Mouse (Mus musculus): Measurements from ENCODE around the gene Ranbp10. TPM values are rescaled to one million over a fixed set of nuclear protein-coding genes. Genes with fewer than 3 reads are reported as not detected.

The Ranbp10 gene
- polyA plus RNA-seq, 1 experiment from 2014 or later = 14.6 TPM

GRCm38 (mm10) chr8:105771398-105772175, 55.6 kb downstream of the Ranbp10 start:
- no peak overlapping the region for H3K27ac ChIP-seq
- 92% methylated on average over 12 of the region's 12 CpGs for WGBS
- no peak overlapping the region for H3K9ac ChIP-seq
- no peak overlapping the region for H3K4me3 ChIP-seq (replicated peaks)
- peaks cover 79% of the 10 kb centered on the region for H3K36me3 ChIP-seq (replicated peaks)
- no peaks in the 10 kb centered on the region for H3K9me3 ChIP-seq
- no peak overlapping the region for H3K4me2 ChIP-seq
- no peak for ATAC-seq (ENCODE audit: low FRiP score)
- H3K4me1 ChIP-seq = no peaks in the 10 kb centered on the region
- H3K27me3 ChIP-seq = no peaks in the 10 kb centered on the region

GRCm38 (mm10) chr8:105770609-105771008, 56.5 kb downstream of the Ranbp10 start:
- Histone ChIP-seq H3K27me3 (no peaks in the 10 kb centered on the region), H3K4me3 (replicated peaks) (no peak overlapping the region), H3K9me3 (no peaks in the 10 kb centered on the region), H3K27ac (no peak overlapping the region), H3K9ac (no peak overlapping the region), H3K4me1 (no peaks in the 10 kb centered on the region), H3K4me2 (no peak overlapping the region), H3K36me3 (replicated peaks) (peaks cover 69% of the 10 kb centered on the region)
- WGBS = 76% methylated on average over 1 of the region's 1 CpGs
- ATAC-seq (ENCODE audit: low FRiP score) = no peak

GRCm38 (mm10) chr8:105768485-105769257, 58.5 kb downstream of the Ranbp10 start:
- no peaks in the 10 kb centered on the region for H3K27me3 ChIP-seq

GRCm38 (mm10) chr8:105758277-105759108, 68.7 kb downstream of the Ranbp10 start, which contains the start of gene Gfod2:
Gene Gfod2 (minus strand): TSS chr8:105758664.
- 4% methylated on average over 57 of the region's 57 CpGs for WGBS
- peak; percentile 98 for ATAC-seq (ENCODE audit: low FRiP score)
- Histone ChIP-seq H3K27ac (peak within 1 kb of the TSS; percentile 91), H3K4me3 (replicated peaks) (peak within 1 kb of the TSS; percentile 95), H3K4me1 (peaks cover 6% of the 10 kb centered on the region; the same call in 1 of the 2 replicates), H3K9ac (peak within 1 kb of the TSS; percentile 95), H3K9me3 (no peaks in the 10 kb centered on the region), H3K4me2 (peak within 1 kb of the TSS; percentile 65), H3K27me3 (no peaks in the 10 kb centered on the region), H3K36me3 (replicated peaks) (no peaks in the 10 kb centered on the region)

More at GRCm38 (mm10) chr8:105768485-105769257, 58.5 kb downstream of the Ranbp10 start:
- Histone ChIP-seq H3K27ac (no peak overlapping the region), H3K36me3 (replicated peaks) (peaks cover 50% of the 10 kb centered on the region), H3K4me2 (no peak overlapping the region), H3K9ac (no peak overlapping the region), H3K4me1 (no peaks in the 10 kb centered on the region), H3K4me3 (replicated peaks) (no peak overlapping the region), H3K9me3 (no peaks in the 10 kb centered on the region)
- WGBS = 90% methylated on average over 5 of the region's 5 CpGs
- ATAC-seq (ENCODE audit: low FRiP score) = no peak

GRCm38 (mm10) chr8:105757796-105758276, 69.3 kb downstream of the Ranbp10 start:
- ATAC-seq (ENCODE audit: low FRiP score) = no peak
- Histone ChIP-seq H3K36me3 (replicated peaks) (no peaks in the 10 kb centered on the region), H3K4me3 (replicated peaks) (peak overlapping the region; percentile 95), H3K27ac (peak overlapping the region; percentile 91), H3K27me3 (no peaks in the 10 kb centered on the region), H3K4me2 (peak overlapping the region; percentile 65), H3K9ac (peak overlapping the region; percentile 95), H3K4me1 (peaks cover 6% of the 10 kb centered on the region; the same call in 1 of the 2 replicates), H3K9me3 (no peaks in the 10 kb centered on the region)
- WGBS = 2% methylated on average over 12 of the region's 12 CpGs

- Histone ChIP-seq H3K9ac (no peak overlapping the region), H3K27ac (no peak overlapping the region), H3K4me2 (no peak overlapping the region), H3K4me1 (peaks cover 27% of the 10 kb centered on the region), H3K36me3 (replicated peaks) (no peaks in the 10 kb centered on the region), H3K9me3 (no peaks in the 10 kb centered on the region), H3K4me3 (replicated peaks) (no peak overlapping the region), H3K27me3 (no peaks in the 10 kb centered on the region)
- 91% methylated on average over 2 of the region's 2 CpGs for WGBS
- no peak for ATAC-seq (ENCODE audit: low FRiP score)
Measured at GRCm38 (mm10) chr8:105754688-105755087, 72.5 kb downstream of the Ranbp10 start.

GRCm38 (mm10) chr8:105753916-105754315, 73.2 kb downstream of the Ranbp10 start:
- Histone ChIP-seq H3K36me3 (replicated peaks) (no peaks in the 10 kb centered on the region), H3K9me3 (no peaks in the 10 kb centered on the region), H3K4me1 (peaks cover 28% of the 10 kb centered on the region), H3K9ac (no peak overlapping the region), H3K27me3 (no peaks in the 10 kb centered on the region), H3K4me2 (no peak overlapping the region), H3K4me3 (replicated peaks) (no peak overlapping the region), H3K27ac (no peak overlapping the region)
- no peak for ATAC-seq (ENCODE audit: low FRiP score)
- 71% methylated on average over 2 of the region's 2 CpGs for WGBS

GRCm38 (mm10) chr8:105750606-105751005, 76.5 kb downstream of the Ranbp10 start:
- peak overlapping the region; percentile 36; the same call in 1 of the 2 replicates for H3K9ac ChIP-seq
- ATAC-seq (ENCODE audit: low FRiP score) = no peak; the same call in 1 of the 2 replicates
- H3K4me1 ChIP-seq = peaks cover 26% of the 10 kb centered on the region
- peak overlapping the region; percentile 29 for H3K4me2 ChIP-seq
- H3K27me3 ChIP-seq = no peaks in the 10 kb centered on the region
- no peak overlapping the region for H3K4me3 ChIP-seq (replicated peaks)
- no peaks in the 10 kb centered on the region for H3K9me3 ChIP-seq
- WGBS = 14% methylated on average over 11 of the region's 11 CpGs
- H3K36me3 ChIP-seq (replicated peaks) = no peaks in the 10 kb centered on the region; the same call in 1 of the 2 replicates
- H3K27ac ChIP-seq = peak overlapping the region; percentile 61; the same call in 1 of the 2 replicates

- 90% methylated on average over 4 of the region's 4 CpGs for WGBS
- no peak overlapping the region for H3K4me2 ChIP-seq
- peaks cover under 1% of the 10 kb centered on the region; the same call in 1 of the 2 replicates for H3K36me3 ChIP-seq (replicated peaks)
- ATAC-seq (ENCODE audit: low FRiP score) = no peak
- H3K27me3 ChIP-seq = no peaks in the 10 kb centered on the region
- H3K9me3 ChIP-seq = no peaks in the 10 kb centered on the region
- H3K4me1 ChIP-seq = no peaks in the 10 kb centered on the region
- H3K9ac ChIP-seq = no peak overlapping the region
- H3K4me3 ChIP-seq (replicated peaks) = no peak overlapping the region
- no peak overlapping the region for H3K27ac ChIP-seq
Measured at GRCm38 (mm10) chr8:105743301-105743700, 83.8 kb downstream of the Ranbp10 start.

- ATAC-seq (ENCODE audit: low FRiP score) = no peak
- H3K36me3 ChIP-seq (replicated peaks) = 0 out of 2 replicates have a peak, but pooled peaks cover 3% of the 10 kb centered on the region
- H3K4me3 ChIP-seq (replicated peaks) = no peak overlapping the region
- no peaks in the 10 kb centered on the region for H3K27me3 ChIP-seq
- H3K9ac ChIP-seq = no peak overlapping the region
- H3K27ac ChIP-seq = no peak overlapping the region
- no peak overlapping the region for H3K4me2 ChIP-seq
- H3K4me1 ChIP-seq = no peaks in the 10 kb centered on the region
- WGBS = 91% methylated on average over 5 of the region's 5 CpGs
- H3K9me3 ChIP-seq = no peaks in the 10 kb centered on the region
Measured at GRCm38 (mm10) chr8:105739216-105739615, 87.9 kb downstream of the Ranbp10 start.

GRCm38 (mm10) chr8:105732186-105732585, 95.0 kb downstream of the Ranbp10 start:
- no peaks in the 10 kb centered on the region for H3K27me3 ChIP-seq
- H3K9ac ChIP-seq = no peak overlapping the region
- WGBS = 94% methylated on average over 5 of the region's 5 CpGs
- no peak overlapping the region for H3K4me3 ChIP-seq (replicated peaks)
- H3K9me3 ChIP-seq = no peaks in the 10 kb centered on the region
- no peak overlapping the region for H3K27ac ChIP-seq
- H3K36me3 ChIP-seq (replicated peaks) = peaks cover 10% of the 10 kb centered on the region
- no peaks in the 10 kb centered on the region for H3K4me1 ChIP-seq
- no peak overlapping the region for H3K4me2 ChIP-seq
- ATAC-seq (ENCODE audit: low FRiP score) = no peak
